Mouse (Mus musculus): ENCODE data around the gene Opn5. TPM values are rescaled to one million over a fixed set of nuclear protein-coding genes. Genes with fewer than 3 reads are reported as not detected.

Opn5 gene
- not detected in 2 replicates for polyA plus RNA-seq (2015; fragmentation: Nextera tagmentation; extraction: Ambion mirVana)

GRCm38 (mm10) chr17:42611295-42611694 lies at the start of gene Opn5:
Opn5 (minus strand) TSS chr17:42611395.
- no peak within 1 kb of the TSS for H3K27ac ChIP-seq (replicated peaks)
- no peaks in the 10 kb centered on the region for H3K9me3 ChIP-seq (replicated peaks)
- no peak for ATAC-seq (ENCODE audit: insufficient read depth)
- no peak within 1 kb of the TSS for H3K9ac ChIP-seq
- no peak within 1 kb of the TSS for H3K4me3 ChIP-seq (replicated peaks)
- no peak within 1 kb of the TSS for H3K4me2 ChIP-seq
- WGBS (ENCODE audit: insufficient replicate concordance), result 63% methylated on average over 8 of the region's 8 CpGs
- H3K36me3 ChIP-seq (replicated peaks), result no peaks in the 10 kb centered on the region
- H3K27me3 ChIP-seq, result no peaks in the 10 kb centered on the region
- H3K4me1 ChIP-seq (replicated peaks), result no peaks in the 10 kb centered on the region

GRCm38 (mm10) chr17:42658634-42659422 lies 47.6 kb upstream of the Opn5 start:
- ATAC-seq (ENCODE audit: insufficient read depth), result no peak
- H3K27ac ChIP-seq (replicated peaks), result no peak overlapping the region

GRCm38 (mm10) chr17:42643416-42643815 lies 32.2 kb upstream of the Opn5 start:
- H3K4me3 ChIP-seq (replicated peaks), result no peak overlapping the region
- no peak overlapping the region for H3K4me2 ChIP-seq
- no peaks in the 10 kb centered on the region for H3K9me3 ChIP-seq (replicated peaks)
- H3K27me3 ChIP-seq, result no peaks in the 10 kb centered on the region
- no peaks in the 10 kb centered on the region for H3K36me3 ChIP-seq (replicated peaks)
- H3K9ac ChIP-seq, result no peak overlapping the region
- WGBS (ENCODE audit: insufficient replicate concordance), result 53% methylated on average over 3 of the region's 3 CpGs
- H3K4me1 ChIP-seq (replicated peaks), result no peaks in the 10 kb centered on the region
- ATAC-seq (ENCODE audit: insufficient read depth), result no peak
- H3K27ac ChIP-seq (replicated peaks), result no peak overlapping the region

More at GRCm38 (mm10) chr17:42658634-42659422, 47.6 kb upstream of the Opn5 start:
- Histone ChIP-seq H3K4me2 (no peak overlapping the region), H3K9me3 (replicated peaks) (no peaks in the 10 kb centered on the region), H3K4me3 (replicated peaks) (no peak overlapping the region), H3K27me3 (no peaks in the 10 kb centered on the region), H3K9ac (no peak overlapping the region), H3K4me1 (replicated peaks) (no peaks in the 10 kb centered on the region), H3K36me3 (replicated peaks) (no peaks in the 10 kb centered on the region)
- WGBS (ENCODE audit: insufficient replicate concordance), result 17% methylated on average over 14 of the region's 14 CpGs

DNA sequence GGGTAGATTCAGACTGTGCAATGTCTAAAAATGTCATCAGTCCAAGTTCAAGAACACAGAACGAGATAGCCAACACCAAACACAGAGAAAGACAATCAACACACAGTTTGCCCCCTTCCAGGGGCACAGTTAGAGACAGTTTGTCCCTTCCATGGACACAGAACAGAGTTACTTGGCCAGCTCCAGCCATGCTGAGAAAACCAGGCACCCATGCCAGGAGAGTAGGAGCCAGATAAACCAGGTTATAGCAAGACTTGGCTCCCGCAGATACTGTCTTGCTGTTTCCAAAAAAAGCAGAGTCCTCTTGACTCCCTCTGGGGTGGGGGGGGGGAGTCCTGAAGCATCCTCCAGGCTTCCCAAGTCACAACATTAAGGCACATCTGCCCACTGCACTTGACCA lies 19.0 kb upstream of the Opn5 start:
- no peaks in the 10 kb centered on the region for H3K27me3 ChIP-seq
- 72% methylated on average over 2 of the region's 2 CpGs for WGBS (ENCODE audit: insufficient replicate concordance)
- H3K9me3 ChIP-seq (replicated peaks), result no peaks in the 10 kb centered on the region

GRCm38 (mm10) chr17:42613043-42613737 lies 2.0 kb upstream of the Opn5 start:
- Histone ChIP-seq H3K4me1 (replicated peaks) (no peaks in the 10 kb centered on the region), H3K4me3 (replicated peaks) (no peak overlapping the region), H3K27ac (replicated peaks) (no peak overlapping the region), H3K9me3 (replicated peaks) (no peaks in the 10 kb centered on the region), H3K4me2 (no peak overlapping the region), H3K27me3 (no peaks in the 10 kb centered on the region), H3K36me3 (replicated peaks) (no peaks in the 10 kb centered on the region), H3K9ac (no peak overlapping the region)
- WGBS (ENCODE audit: insufficient replicate concordance), result 28% methylated on average over 6 of the region's 6 CpGs
- ATAC-seq (ENCODE audit: insufficient read depth), result no peak

More for the DNA sequence above, 19.0 kb upstream of the Opn5 start:
- H3K4me3 ChIP-seq (replicated peaks), result no peak overlapping the region
- H3K27ac ChIP-seq (replicated peaks), result no peak overlapping the region
- H3K36me3 ChIP-seq (replicated peaks), result no peaks in the 10 kb centered on the region
- no peak for ATAC-seq (ENCODE audit: insufficient read depth)
- H3K4me1 ChIP-seq (replicated peaks), result no peaks in the 10 kb centered on the region
- no peak overlapping the region for H3K9ac ChIP-seq
- H3K4me2 ChIP-seq, result no peak overlapping the region

- H3K27me3 ChIP-seq, result no peaks in the 10 kb centered on the region
- 49% methylated on average over 3 of the region's 3 CpGs for WGBS (ENCODE audit: insufficient replicate concordance)
- no peak overlapping the region for H3K4me3 ChIP-seq (replicated peaks)
- no peaks in the 10 kb centered on the region for H3K36me3 ChIP-seq (replicated peaks)
- H3K9ac ChIP-seq, result no peak overlapping the region
- no peak for ATAC-seq (ENCODE audit: insufficient read depth)
- no peaks in the 10 kb centered on the region for H3K9me3 ChIP-seq (replicated peaks)
- no peaks in the 10 kb centered on the region for H3K4me1 ChIP-seq (replicated peaks)
- no peak overlapping the region for H3K27ac ChIP-seq (replicated peaks)
- H3K4me2 ChIP-seq, result no peak overlapping the region
Observed at GRCm38 (mm10) chr17:42608270-42608669, 2.9 kb downstream of the Opn5 start.

DNA sequence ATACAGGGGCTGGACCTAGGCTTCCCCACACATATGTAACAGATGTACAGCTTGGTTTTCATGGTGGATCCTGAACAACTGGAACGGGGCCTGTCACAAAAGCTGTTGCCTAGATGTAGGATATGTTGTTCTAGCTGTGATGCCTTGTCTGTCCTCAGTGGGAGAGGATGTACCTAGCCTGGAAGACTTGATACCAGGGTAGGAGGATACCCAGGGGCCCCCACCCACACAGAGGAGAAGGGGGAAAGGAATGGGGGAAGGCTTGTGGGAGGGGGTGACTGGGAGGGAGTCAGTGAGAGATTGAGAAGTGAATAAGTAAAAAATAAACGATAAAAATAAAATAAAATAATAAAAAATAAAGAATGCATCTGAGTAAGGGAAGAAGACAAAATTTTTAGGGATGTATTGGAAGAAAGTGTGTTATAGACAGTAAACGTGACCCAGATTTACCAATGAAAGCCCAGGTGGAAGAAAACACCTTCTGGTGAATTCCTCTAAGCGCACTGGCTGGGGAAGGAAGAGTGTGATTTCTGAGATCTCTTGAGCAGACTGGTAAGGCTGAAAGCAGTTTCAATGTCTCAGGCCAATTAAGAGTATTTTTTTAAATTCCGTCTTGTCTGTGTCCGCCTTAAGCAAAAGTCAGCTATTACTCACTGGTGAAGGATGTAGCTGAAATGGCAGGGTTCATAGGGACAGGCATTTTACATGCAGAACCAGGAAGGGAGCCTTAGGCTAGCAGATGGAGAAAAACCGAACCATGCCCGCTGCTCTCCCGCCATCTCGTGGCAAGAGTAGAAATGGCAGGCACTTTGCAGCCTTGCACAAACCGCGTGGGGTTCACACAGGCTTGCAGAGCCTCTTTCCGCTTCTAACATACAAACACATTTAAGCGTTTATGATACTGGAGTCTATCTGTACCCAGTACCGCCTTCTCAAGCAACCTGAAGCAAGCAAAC lies 8.1 kb downstream of the Opn5 start:
- no peak for ATAC-seq (ENCODE audit: insufficient read depth)
- H3K4me2 ChIP-seq, result no peak overlapping the region
- no peak overlapping the region for H3K4me3 ChIP-seq (replicated peaks)
- no peaks in the 10 kb centered on the region for H3K27me3 ChIP-seq
- H3K4me1 ChIP-seq (replicated peaks), result no peaks in the 10 kb centered on the region
- no peak overlapping the region for H3K27ac ChIP-seq (replicated peaks)
- no peaks in the 10 kb centered on the region for H3K9me3 ChIP-seq (replicated peaks)
- no peaks in the 10 kb centered on the region for H3K36me3 ChIP-seq (replicated peaks)
- H3K9ac ChIP-seq, result no peak overlapping the region
- 21% methylated on average over 15 of the region's 15 CpGs for WGBS (ENCODE audit: insufficient replicate concordance)

- no peak for ATAC-seq (ENCODE audit: insufficient read depth)
- Histone ChIP-seq H3K27me3 (no peaks in the 10 kb centered on the region), H3K27ac (replicated peaks) (no peak overlapping the region), H3K9ac (no peak overlapping the region), H3K4me1 (replicated peaks) (no peaks in the 10 kb centered on the region), H3K9me3 (replicated peaks) (no peaks in the 10 kb centered on the region), H3K4me3 (replicated peaks) (no peak overlapping the region), H3K4me2 (no peak overlapping the region), H3K36me3 (replicated peaks) (no peaks in the 10 kb centered on the region)
- WGBS (ENCODE audit: insufficient replicate concordance), result 41% methylated on average over 1 of the region's 1 CpGs
Observed at GRCm38 (mm10) chr17:42586486-42586885, 24.7 kb downstream of the Opn5 start.

- H3K4me1 ChIP-seq (replicated peaks), result no peaks in the 10 kb centered on the region
- ATAC-seq (ENCODE audit: insufficient read depth), result no peak
- no peak overlapping the region for H3K27ac ChIP-seq (replicated peaks)
- H3K36me3 ChIP-seq (replicated peaks), result no peaks in the 10 kb centered on the region
- H3K4me2 ChIP-seq, result no peak overlapping the region
- no peaks in the 10 kb centered on the region for H3K9me3 ChIP-seq (replicated peaks)
- H3K27me3 ChIP-seq, result no peaks in the 10 kb centered on the region
- H3K9ac ChIP-seq, result no peak overlapping the region
- no peak overlapping the region for H3K4me3 ChIP-seq (replicated peaks)
- 50% methylated on average over 2 of the region's 2 CpGs for WGBS (ENCODE audit: insufficient replicate concordance)
Observed at GRCm38 (mm10) chr17:42583029-42583331, 28.2 kb downstream of the Opn5 start.

- H3K27ac ChIP-seq (replicated peaks), result no peak overlapping the region
- H3K9ac ChIP-seq, result no peak overlapping the region
- no peaks in the 10 kb centered on the region for H3K4me1 ChIP-seq (replicated peaks)
- H3K9me3 ChIP-seq (replicated peaks), result no peaks in the 10 kb centered on the region
- no peak for ATAC-seq (ENCODE audit: insufficient read depth)
- no peaks in the 10 kb centered on the region for H3K27me3 ChIP-seq
- 50% methylated on average over 1 of the region's 1 CpGs for WGBS (ENCODE audit: insufficient replicate concordance)
- H3K4me2 ChIP-seq, result no peak overlapping the region
- H3K4me3 ChIP-seq (replicated peaks), result no peak overlapping the region
- no peaks in the 10 kb centered on the region for H3K36me3 ChIP-seq (replicated peaks)
Observed at GRCm38 (mm10) chr17:42582281-42583028, 28.7 kb downstream of the Opn5 start.

Measured in liver, embryonic 15.5 days (tissue).